Mouse (Mus musculus): ENCODE measurements around the gene Dirc2. TPM values are rescaled to one million over a fixed set of nuclear protein-coding genes. Genes with fewer than 3 reads are reported as not detected.

Gene Dirc2
- total and polyA plus RNA-seq, 3 experiments = 43.2 to 61.9 (median 49.9) TPM

DNA sequence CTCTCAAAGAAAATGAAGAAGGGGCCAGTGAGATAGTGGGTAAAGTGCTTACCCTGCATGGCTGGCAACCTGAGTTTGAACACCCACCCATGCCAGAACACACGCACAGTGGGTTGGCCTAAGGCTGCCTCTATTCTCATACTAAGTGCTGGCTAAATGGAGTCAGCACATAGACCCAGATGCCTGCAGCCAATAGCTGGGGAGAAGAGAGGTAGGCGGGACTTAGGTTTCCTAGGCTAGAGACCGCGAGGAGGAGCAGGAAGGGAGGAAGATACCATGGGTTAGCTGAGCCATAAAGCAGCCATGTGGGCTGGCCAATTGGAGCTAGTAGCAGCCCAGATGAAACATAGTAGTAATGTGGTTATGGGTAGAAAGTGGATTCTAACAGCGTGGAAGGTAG, 3.4 kb upstream of the Dirc2 start:
- Histone ChIP-seq H3K27me3 (ENCODE audit: control insufficient read depth, insufficient read depth, low read length) (no peaks in the 10 kb centered on the region), H3K27ac (no peak overlapping the region), H3K79me2 (replicated peaks; ENCODE audit: control insufficient read depth, insufficient read depth, low read length) (peaks cover 5% of the 10 kb centered on the region; the same call in 1 of the 2 replicates), H3K4me1 (ENCODE audit: control insufficient read depth, insufficient read depth, low read length) (no peaks in the 10 kb centered on the region; the same call in 1 of the 2 replicates), H3K4me3 (no peak overlapping the region), H3K9ac (ENCODE audit: low read depth, low read length) (no peak overlapping the region), H3K36me3 (ENCODE audit: control insufficient read depth, insufficient read depth, low read length) (peaks cover 7% of the 10 kb centered on the region)
- intact Hi-C loops (cut with DNase I) = no loop called here
- no peak for DNase-seq
- TF ChIP-seq EP300 (IDR thresholded peaks at IDR 0.05; ENCODE audit: insufficient read depth, low read depth, low read length) (no peak), CTCF (IDR thresholded peaks at IDR 0.05) (no peak), POLR2A (IDR thresholded peaks at IDR 0.05; ENCODE audit: insufficient read depth, low read depth, low read length) (no peak)
- 76% methylated on average over 5 of the region's 5 CpGs for WGBS

DNA sequence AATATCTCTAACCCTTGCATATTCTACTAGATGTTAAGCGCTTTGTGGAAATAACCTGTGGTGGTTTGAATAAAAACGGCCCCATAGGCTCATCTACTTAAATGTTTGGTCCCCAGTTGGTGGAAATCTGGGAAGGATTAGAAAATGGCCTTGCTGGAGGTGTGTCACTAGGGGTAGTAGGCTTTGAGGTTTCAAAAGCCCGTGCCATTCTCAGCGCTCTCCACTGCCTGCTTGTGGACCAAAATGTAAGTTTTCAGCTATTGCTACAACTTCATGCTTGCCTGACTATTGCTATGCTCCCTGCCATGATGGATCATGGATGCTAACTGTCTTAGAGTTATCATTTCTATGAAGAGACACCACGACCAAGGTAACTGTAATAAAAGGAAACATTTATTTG, 2.5 kb upstream of the Dirc2 start:
- H3K4me1 ChIP-seq (ENCODE audit: control insufficient read depth, insufficient read depth, low read length) = peaks cover 1% of the 10 kb centered on the region; the same call in 1 of the 2 replicates
- peaks cover 10% of the 10 kb centered on the region for H3K36me3 ChIP-seq (ENCODE audit: control insufficient read depth, insufficient read depth, low read length)
- no peak overlapping the region for H3K27ac ChIP-seq
- WGBS = 88% methylated on average over 5 of the region's 5 CpGs
- no peak for DNase-seq
- H3K4me3 ChIP-seq = no peak overlapping the region
- no peak overlapping the region for H3K9ac ChIP-seq (ENCODE audit: low read depth, low read length)
- H3K79me2 ChIP-seq (replicated peaks; ENCODE audit: control insufficient read depth, insufficient read depth, low read length) = peaks cover 7% of the 10 kb centered on the region; the same call in 1 of the 2 replicates
- no peaks in the 10 kb centered on the region for H3K27me3 ChIP-seq (ENCODE audit: control insufficient read depth, insufficient read depth, low read length)
- intact Hi-C loops (cut with DNase I) = no loop called here
- no peak for TF ChIP-seq CTCF (IDR thresholded peaks at IDR 0.05)
- no peak for TF ChIP-seq EP300 (IDR thresholded peaks at IDR 0.05; ENCODE audit: insufficient read depth, low read depth, low read length)
- TF ChIP-seq POLR2A (IDR thresholded peaks at IDR 0.05; ENCODE audit: insufficient read depth, low read depth, low read length) = no peak

DNA sequence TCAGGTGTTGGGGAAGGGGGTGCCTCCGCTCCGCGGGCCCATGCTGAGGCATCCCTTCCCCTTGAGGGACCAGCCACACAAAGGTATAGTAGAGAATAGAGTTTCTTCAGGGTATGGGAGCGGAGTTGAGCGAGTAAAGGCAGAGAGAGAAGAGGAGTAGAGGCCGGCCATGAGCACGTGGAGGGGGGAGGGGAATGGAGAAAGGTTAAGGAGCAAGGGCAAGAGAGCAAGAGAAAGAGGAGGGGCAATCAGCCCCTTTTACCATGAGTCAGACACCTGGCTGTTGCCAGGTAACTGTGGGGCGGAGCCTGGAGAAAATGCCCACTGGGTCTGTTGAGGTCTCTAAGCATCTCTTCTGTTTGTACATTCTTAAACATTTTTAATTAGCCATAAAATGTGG, 2.0 kb upstream of the Dirc2 start:
- WGBS = 46% methylated on average over 8 of the region's 8 CpGs

DNA sequence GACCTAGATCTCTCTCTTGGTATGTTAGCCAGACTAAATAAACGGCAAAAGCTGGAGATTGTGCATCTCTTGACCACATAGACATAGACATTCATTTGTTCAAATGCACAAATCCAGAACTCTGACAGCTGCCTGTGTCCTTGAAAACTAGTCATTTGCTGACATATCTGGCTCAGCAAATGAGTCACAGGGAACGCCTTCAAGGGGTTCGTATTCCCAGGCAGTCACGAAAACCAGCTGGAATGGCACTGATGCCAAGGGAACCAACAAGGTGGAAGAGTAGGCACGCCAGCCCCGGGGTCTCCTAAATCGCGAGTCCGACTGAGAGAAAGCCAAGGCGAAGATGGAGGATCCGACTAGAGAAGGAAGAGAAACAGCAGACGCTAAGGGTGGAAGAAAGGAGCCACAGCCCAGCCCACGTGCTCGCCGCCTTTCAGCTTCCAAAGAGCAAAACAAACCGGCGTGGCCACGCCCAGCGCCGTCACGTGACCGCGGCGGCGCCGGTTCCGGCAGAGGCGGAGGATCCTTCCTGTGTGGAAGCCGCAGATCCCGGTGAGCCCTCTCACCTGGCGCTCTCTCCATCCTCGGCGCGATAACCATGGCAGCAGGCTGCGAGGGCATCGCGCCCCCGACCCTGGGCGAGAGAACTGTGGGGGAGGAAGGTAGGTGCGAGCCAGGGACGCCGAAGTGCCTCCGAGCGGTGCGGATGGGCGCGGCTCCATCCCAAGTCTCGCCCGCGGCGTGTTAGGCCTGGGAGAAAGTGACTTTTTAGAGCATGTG, 912 bp upstream of the Dirc2 start, which contains the start of gene Hspbap1:
TSS of gene Hspbap1 (plus strand) at position 498 of the 780 bp plus-strand sequence.
- H3K9ac ChIP-seq (ENCODE audit: low read depth, low read length) = peak within 1 kb of the TSS; percentile 98
- H3K4me1 ChIP-seq (ENCODE audit: control insufficient read depth, insufficient read depth, low read length) = peaks cover 4% of the 10 kb centered on the region
- TF ChIP-seq POLR2A (IDR thresholded peaks at IDR 0.05; ENCODE audit: insufficient read depth, low read depth, low read length) = peak; percentile 75
- 0 out of 2 replicates have a peak, but pooled peaks have one; percentile 8 for TF ChIP-seq EP300 (IDR thresholded peaks at IDR 0.05; ENCODE audit: insufficient read depth, low read depth, low read length)
- TF ChIP-seq CTCF (IDR thresholded peaks at IDR 0.05) = no peak
- peaks cover 10% of the 10 kb centered on the region for H3K36me3 ChIP-seq (ENCODE audit: control insufficient read depth, insufficient read depth, low read length)
- intact Hi-C loops (cut with DNase I) = loop anchor here (2.0 to 10.0 kb wide), 2 partner anchors 35 to 175 kb away; no protein-coding TSS in a partner anchor
- under 1% methylated on average over 51 of the region's 51 CpGs for WGBS
- H3K27ac ChIP-seq = peak within 1 kb of the TSS; percentile 88
- peak; percentile 94 to 96 for DNase-seq
- H3K4me3 ChIP-seq = peak within 1 kb of the TSS; percentile 96
- no peaks in the 10 kb centered on the region for H3K27me3 ChIP-seq (ENCODE audit: control insufficient read depth, insufficient read depth, low read length)
- peaks cover 7% of the 10 kb centered on the region; the same call in 1 of the 2 replicates for H3K79me2 ChIP-seq (replicated peaks; ENCODE audit: control insufficient read depth, insufficient read depth, low read length)

More for the DNA sequence above, 2.0 kb upstream of the Dirc2 start:
- DNase-seq = no peak
- intact Hi-C loops (cut with DNase I) = no loop called here
- Histone ChIP-seq H3K79me2 (replicated peaks; ENCODE audit: control insufficient read depth, insufficient read depth, low read length) (peaks cover 7% of the 10 kb centered on the region; the same call in 1 of the 2 replicates), H3K4me1 (ENCODE audit: control insufficient read depth, insufficient read depth, low read length) (peaks cover 1% of the 10 kb centered on the region; the same call in 1 of the 2 replicates), H3K9ac (ENCODE audit: low read depth, low read length) (no peak overlapping the region), H3K36me3 (ENCODE audit: control insufficient read depth, insufficient read depth, low read length) (peaks cover 10% of the 10 kb centered on the region), H3K27me3 (ENCODE audit: control insufficient read depth, insufficient read depth, low read length) (no peaks in the 10 kb centered on the region), H3K4me3 (no peak overlapping the region), H3K27ac (no peak overlapping the region)
- TF ChIP-seq EP300 (IDR thresholded peaks at IDR 0.05; ENCODE audit: insufficient read depth, low read depth, low read length) (no peak), CTCF (IDR thresholded peaks at IDR 0.05) (no peak), POLR2A (IDR thresholded peaks at IDR 0.05; ENCODE audit: insufficient read depth, low read depth, low read length) (no peak)

DNA sequence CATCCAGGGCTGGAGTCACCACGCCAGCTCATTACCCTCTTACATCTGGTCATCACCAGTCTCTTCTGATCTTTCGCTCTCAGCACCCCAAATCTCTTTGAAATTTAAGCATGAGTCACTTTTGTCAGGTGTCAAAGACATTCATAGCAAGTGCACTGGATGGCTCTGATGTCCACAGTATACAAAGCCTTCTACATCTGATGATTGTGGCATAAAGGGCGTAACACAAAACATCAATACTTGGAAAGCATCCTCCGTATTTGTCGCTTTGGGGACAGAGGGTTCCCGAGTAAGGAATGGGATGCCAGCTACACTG, 729 bp downstream of the Dirc2 start:
- Histone ChIP-seq H3K4me1 (ENCODE audit: control insufficient read depth, insufficient read depth, low read length) (peaks cover 4% of the 10 kb centered on the region), H3K36me3 (ENCODE audit: control insufficient read depth, insufficient read depth, low read length) (peaks cover 10% of the 10 kb centered on the region), H3K27ac (peak overlapping the region; percentile 88), H3K79me2 (replicated peaks; ENCODE audit: control insufficient read depth, insufficient read depth, low read length) (peaks cover 7% of the 10 kb centered on the region; the same call in 1 of the 2 replicates), H3K27me3 (ENCODE audit: control insufficient read depth, insufficient read depth, low read length) (no peaks in the 10 kb centered on the region), H3K9ac (ENCODE audit: low read depth, low read length) (peak overlapping the region; percentile 98), H3K4me3 (peak overlapping the region; percentile 96)
- intact Hi-C loops (cut with DNase I) = loop anchor here (2.0 to 10.0 kb wide), 2 partner anchors 34 to 176 kb away; no protein-coding TSS in a partner anchor
- 13% methylated on average over 6 of the region's 6 CpGs for WGBS
- peak in 1 of 2 experiments; percentile 7 for DNase-seq
- TF ChIP-seq EP300 (IDR thresholded peaks at IDR 0.05; ENCODE audit: insufficient read depth, low read depth, low read length) (no peak), CTCF (IDR thresholded peaks at IDR 0.05) (no peak), POLR2A (IDR thresholded peaks at IDR 0.05; ENCODE audit: insufficient read depth, low read depth, low read length) (no peak)

DNA sequence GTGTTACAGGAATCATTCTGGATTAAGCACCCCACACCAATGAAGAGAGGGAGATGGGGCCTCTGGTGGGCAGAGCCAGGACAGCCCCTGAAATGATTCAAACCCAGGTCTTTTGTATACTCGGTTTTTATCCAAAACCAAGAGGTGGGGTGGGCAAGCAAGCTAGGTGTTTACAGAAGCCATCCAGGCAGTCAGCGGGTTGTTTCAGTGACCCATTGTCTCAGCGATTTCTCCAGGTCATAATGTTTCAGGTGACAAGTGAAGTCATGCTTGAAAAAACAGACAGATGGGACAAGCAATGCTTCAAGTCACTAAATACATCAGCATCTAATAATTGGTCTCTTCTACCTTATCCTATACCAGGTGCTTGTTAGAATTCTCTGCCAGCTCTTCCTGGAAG, 2.8 kb downstream of the Dirc2 start:
- TF ChIP-seq POLR2A (IDR thresholded peaks at IDR 0.05; ENCODE audit: insufficient read depth, low read depth, low read length) (no peak), CTCF (IDR thresholded peaks at IDR 0.05) (no peak), EP300 (IDR thresholded peaks at IDR 0.05; ENCODE audit: insufficient read depth, low read depth, low read length) (no peak)
- 86% methylated on average over 3 of the region's 3 CpGs for WGBS
- Histone ChIP-seq H3K36me3 (ENCODE audit: control insufficient read depth, insufficient read depth, low read length) (peaks cover 10% of the 10 kb centered on the region), H3K4me3 (no peak overlapping the region), H3K27me3 (ENCODE audit: control insufficient read depth, insufficient read depth, low read length) (no peaks in the 10 kb centered on the region), H3K9ac (ENCODE audit: low read depth, low read length) (no peak overlapping the region), H3K79me2 (replicated peaks; ENCODE audit: control insufficient read depth, insufficient read depth, low read length) (peaks cover 10% of the 10 kb centered on the region), H3K4me1 (ENCODE audit: control insufficient read depth, insufficient read depth, low read length) (peaks cover 4% of the 10 kb centered on the region), H3K27ac (no peak overlapping the region)
- intact Hi-C loops (cut with DNase I) = loop anchor here (10.0 kb wide), 1 partner anchor 178 kb away; no protein-coding TSS in a partner anchor
- no peak for DNase-seq
